Mouse (Mus musculus) testis, adult 2 months (tissue): ENCODE results near the gene Rpl9-ps1. TPM values are rescaled to one million over a fixed set of nuclear protein-coding genes. Genes with fewer than 3 reads are reported as not detected.

Experiments used
- H3K27ac ChIP-seq: fragments of 200-500 bp; 2 replicates; pipeline ENCODE4 v1.5.1; 2012; ENCODE audit warnings: low read depth, low read length; ENCODE audit not compliant: control insufficient read depth, insufficient read depth
- H3K27me3 ChIP-seq: fragments of 200-500 bp; 2 replicates; pipeline ENCODE4 v1.6.1; 2012; ENCODE audit warnings: mild to moderate bottlenecking, low read length, moderate library complexity; ENCODE audit not compliant: control insufficient read depth, insufficient read depth
- H3K36me3 ChIP-seq: fragments of 200-500 bp; 2 replicates; pipeline ENCODE4 v1.6.1; 2012; ENCODE audit warnings: mild to moderate bottlenecking, low read length; ENCODE audit not compliant: control insufficient read depth, insufficient read depth
- H3K4me1 ChIP-seq: fragments of 200-500 bp; 2 replicates; pipeline ENCODE4 v1.6.1; 2012; ENCODE audit warnings: low read length; ENCODE audit not compliant: control insufficient read depth, insufficient read depth
- H3K4me3 ChIP-seq: fragments of 200-500 bp; 2 replicates; pipeline ENCODE4 v1.5.1; 2012; ENCODE audit warnings: low read depth, mild to moderate bottlenecking, low read length, moderate library complexity, mixed read lengths; ENCODE audit not compliant: control insufficient read depth
- CTCF ChIP-seq: fragments of 200-500 bp; IDR thresholded peaks from 2 replicates; pipeline ENCODE4 v1.5.1; 2012; ENCODE audit warnings: low read depth, mild to moderate bottlenecking, inconsistent platforms, low read length, moderate library complexity; ENCODE audit not compliant: control insufficient read depth, insufficient read depth, insufficient replicate concordance
- POLR2A ChIP-seq: fragments of 200-500 bp; IDR thresholded peaks from 2 replicates; pipeline ENCODE4 v1.6.1; 2012; ENCODE audit warnings: low read depth, mild to moderate bottlenecking, inconsistent platforms, low read length, moderate library complexity; ENCODE audit not compliant: control insufficient read depth
- polyA plus RNA-seq: library from polyadenylated mRNA; depleted of rRNA; stranded (reverse); fragments of >200 nt; gene quantifications from 2 replicates; pipeline ENCODE4 v1.2.3, GENCODE M21; 2012

Gene Rpl9-ps1
- polyA plus RNA-seq, 1 experiment = not detected

- Histone ChIP-seq H3K4me1 (no peaks in the 10 kb centered on the region), H3K4me3 (no peak overlapping the region), H3K27me3 (no peaks in the 10 kb centered on the region), H3K27ac (no peak overlapping the region), H3K36me3 (no peaks in the 10 kb centered on the region)
- no peak for TF ChIP-seq CTCF
- TF ChIP-seq POLR2A = no peak
These were observed 8.6 kb downstream of the Rpl9-ps1 start for GRCm38 (mm10) chr11:83636742-83637235.

- Histone ChIP-seq H3K36me3 (no peaks in the 10 kb centered on the region), H3K4me1 (no peaks in the 10 kb centered on the region), H3K27me3 (no peaks in the 10 kb centered on the region), H3K27ac (no peak overlapping the region), H3K4me3 (no peak overlapping the region)
- TF ChIP-seq POLR2A = no peak
- TF ChIP-seq CTCF = no peak
These were observed 10.5 kb downstream of the Rpl9-ps1 start for GRCm38 (mm10) chr11:83634898-83635297.

GRCm38 (mm10) chr11:83634425-83634824, 11.0 kb downstream of the Rpl9-ps1 start:
- no peak for TF ChIP-seq CTCF
- no peak for TF ChIP-seq POLR2A
- no peak overlapping the region for H3K4me3 ChIP-seq
- no peaks in the 10 kb centered on the region for H3K4me1 ChIP-seq
- H3K27ac ChIP-seq = no peak overlapping the region
- no peaks in the 10 kb centered on the region for H3K27me3 ChIP-seq
- no peaks in the 10 kb centered on the region for H3K36me3 ChIP-seq

- H3K27me3 ChIP-seq = no peaks in the 10 kb centered on the region
- no peak overlapping the region for H3K4me3 ChIP-seq
- no peaks in the 10 kb centered on the region for H3K36me3 ChIP-seq
- H3K4me1 ChIP-seq = no peaks in the 10 kb centered on the region
- no peak for TF ChIP-seq POLR2A
- no peak for TF ChIP-seq CTCF
- H3K27ac ChIP-seq = no peak overlapping the region
These were observed 12.7 kb downstream of the Rpl9-ps1 start for GRCm38 (mm10) chr11:83632744-83633143.

- no peak for TF ChIP-seq POLR2A
- no peak for TF ChIP-seq CTCF
- Histone ChIP-seq H3K4me3 (no peak overlapping the region), H3K27me3 (no peaks in the 10 kb centered on the region), H3K27ac (no peak overlapping the region), H3K4me1 (no peaks in the 10 kb centered on the region), H3K36me3 (no peaks in the 10 kb centered on the region)
These were observed 14.4 kb downstream of the Rpl9-ps1 start for GRCm38 (mm10) chr11:83631065-83631464.

GRCm38 (mm10) chr11:83630630-83631029, 14.8 kb downstream of the Rpl9-ps1 start:
- Histone ChIP-seq H3K36me3 (no peaks in the 10 kb centered on the region), H3K27me3 (no peaks in the 10 kb centered on the region), H3K27ac (no peak overlapping the region), H3K4me1 (no peaks in the 10 kb centered on the region), H3K4me3 (no peak overlapping the region)
- TF ChIP-seq CTCF = no peak
- TF ChIP-seq POLR2A = no peak

GRCm38 (mm10) chr11:83628808-83629207, 16.6 kb downstream of the Rpl9-ps1 start:
- no peaks in the 10 kb centered on the region for H3K4me1 ChIP-seq
- no peak overlapping the region for H3K4me3 ChIP-seq
- TF ChIP-seq CTCF (no peak), POLR2A (no peak)
- H3K27me3 ChIP-seq = no peaks in the 10 kb centered on the region
- H3K36me3 ChIP-seq = no peaks in the 10 kb centered on the region
- H3K27ac ChIP-seq = no peak overlapping the region

- H3K36me3 ChIP-seq = no peaks in the 10 kb centered on the region
- no peak for TF ChIP-seq POLR2A
- no peak for TF ChIP-seq CTCF
- H3K27me3 ChIP-seq = no peaks in the 10 kb centered on the region
- no peak overlapping the region for H3K4me3 ChIP-seq
- no peak overlapping the region for H3K27ac ChIP-seq
- no peaks in the 10 kb centered on the region for H3K4me1 ChIP-seq
These were observed 21.8 kb downstream of the Rpl9-ps1 start for GRCm38 (mm10) chr11:83623586-83623985.
